Mouse (Mus musculus) cerebellum, postnatal 4 days (tissue): ENCODE data around the gene Hinfp.

ENCODE experiments used
- DNase-seq, 2 experiments: peaks; one replicate each; pipeline ENCODE4 v3.0.0; 2022; ENCODE audit warnings: low spot score in 2 of 2, mixed read lengths in 1 of 2

Gene Hinfp

GRCm38 (mm10) chr9:44259014-44259413 lies 46.5 kb downstream of the Hinfp start:
- DNase-seq, result no peak

DNA sequence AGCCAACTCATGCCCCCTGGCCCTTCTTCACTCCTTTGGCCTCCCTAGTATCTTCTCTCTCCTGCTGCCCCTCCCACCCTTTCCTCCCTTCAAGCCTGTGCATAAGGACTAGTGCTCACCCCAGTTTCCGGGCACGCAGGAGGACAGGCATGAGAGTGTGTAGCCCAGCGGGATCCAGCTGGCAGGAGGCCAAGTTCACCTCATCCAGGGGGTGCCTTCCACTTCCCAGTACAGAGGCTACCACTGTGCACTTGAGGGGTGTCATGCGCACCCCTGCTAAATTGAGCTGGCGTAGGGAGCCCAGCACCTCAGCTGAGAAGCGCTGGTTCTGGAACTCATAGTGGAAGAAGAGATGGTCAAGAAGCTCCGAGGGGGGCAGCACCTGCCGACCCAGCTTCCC lies 49.3 kb downstream of the Hinfp start:
- DNase-seq, result no peak

DNA sequence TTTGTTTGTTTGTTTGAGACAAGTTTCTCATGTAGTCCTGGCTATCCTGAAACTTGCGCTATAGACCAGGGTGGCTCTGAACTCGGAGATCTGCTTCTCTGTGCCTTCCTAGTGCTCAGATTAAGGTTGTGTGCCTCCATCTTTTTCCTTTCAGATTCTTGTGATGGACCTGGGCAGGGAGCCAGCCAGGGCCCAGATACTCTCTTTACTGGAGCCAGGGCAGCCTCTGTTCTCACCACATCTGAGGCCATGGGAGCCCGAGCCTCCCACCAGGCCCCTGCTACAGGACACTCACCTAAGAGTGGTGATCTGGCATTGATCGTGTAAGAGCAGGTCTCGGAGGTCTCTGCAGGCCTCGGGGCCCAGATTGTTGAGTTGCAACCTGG lies 50.3 kb downstream of the Hinfp start:
- peak in 1 of 2 experiments; percentile 19 for DNase-seq

GRCm38 (mm10) chr9:44254508-44255135 lies 50.8 kb downstream of the Hinfp start:
- no peak for DNase-seq

DNA sequence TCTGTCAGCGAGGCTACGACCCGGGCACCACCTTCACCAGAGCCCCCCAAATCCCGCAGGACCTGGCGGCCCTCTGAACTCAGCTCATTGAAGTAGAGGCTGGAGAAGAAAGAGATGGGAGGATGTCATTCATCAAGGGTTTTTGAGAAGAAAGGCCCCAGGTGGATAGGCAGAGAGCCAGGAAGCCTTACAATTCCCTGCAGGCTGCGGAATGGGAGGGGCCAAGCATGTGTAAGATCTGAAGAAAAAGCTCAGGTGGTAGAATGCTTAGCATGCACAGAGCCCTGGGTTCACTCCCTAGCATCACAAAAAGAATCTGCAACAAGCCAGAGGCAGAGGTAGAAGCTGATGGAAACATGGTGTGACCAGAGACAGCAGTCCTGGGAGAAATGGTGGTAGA lies 52.0 kb downstream of the Hinfp start:
- no peak for DNase-seq

DNA sequence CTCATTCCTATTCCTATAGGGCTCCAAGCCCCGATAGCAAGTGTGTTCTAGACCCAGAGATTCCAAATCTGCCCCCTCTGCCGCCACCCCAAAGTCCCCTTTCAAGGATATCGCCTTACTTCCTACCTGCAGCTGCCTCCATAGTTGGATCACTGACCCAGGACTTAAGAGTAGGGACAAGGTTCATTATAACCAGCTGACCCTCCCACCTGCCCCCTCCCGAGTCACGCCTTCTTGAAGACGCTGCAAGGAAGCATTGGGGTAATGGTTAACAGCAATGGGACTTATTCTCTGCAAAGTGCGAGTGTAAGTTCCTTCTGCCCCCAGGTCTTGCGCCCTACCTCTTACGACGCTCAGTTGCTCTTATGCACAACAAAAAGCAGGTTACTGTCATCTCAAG lies 54.2 kb downstream of the Hinfp start, which contains the start of gene Pdzd3:
Gene Pdzd3, minus strand, starts transcription at position 158 of the 400 bp plus-strand sequence.
- DNase-seq, result no peak

DNA sequence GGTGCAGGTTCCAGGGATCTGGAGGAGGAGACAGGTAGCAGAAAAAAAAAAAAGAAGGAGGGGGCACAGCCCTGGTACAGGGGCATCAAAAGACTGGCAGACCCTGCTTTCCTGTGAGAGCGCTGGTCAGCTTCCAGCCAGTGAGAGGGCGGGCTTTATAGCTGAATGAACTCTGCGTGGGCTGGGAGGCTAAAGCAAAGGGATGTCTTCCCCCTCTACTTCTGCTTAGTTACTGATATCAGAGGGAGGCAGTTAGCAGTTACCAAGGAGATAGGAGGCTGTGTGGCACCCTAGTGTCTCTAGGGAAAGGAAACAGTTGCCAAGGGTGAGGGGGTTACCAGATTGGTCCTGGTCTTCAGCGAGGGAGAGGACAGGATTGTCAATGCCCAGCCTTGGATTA lies 55.0 kb downstream of the Hinfp start:
- DNase-seq, result no peak

DNA sequence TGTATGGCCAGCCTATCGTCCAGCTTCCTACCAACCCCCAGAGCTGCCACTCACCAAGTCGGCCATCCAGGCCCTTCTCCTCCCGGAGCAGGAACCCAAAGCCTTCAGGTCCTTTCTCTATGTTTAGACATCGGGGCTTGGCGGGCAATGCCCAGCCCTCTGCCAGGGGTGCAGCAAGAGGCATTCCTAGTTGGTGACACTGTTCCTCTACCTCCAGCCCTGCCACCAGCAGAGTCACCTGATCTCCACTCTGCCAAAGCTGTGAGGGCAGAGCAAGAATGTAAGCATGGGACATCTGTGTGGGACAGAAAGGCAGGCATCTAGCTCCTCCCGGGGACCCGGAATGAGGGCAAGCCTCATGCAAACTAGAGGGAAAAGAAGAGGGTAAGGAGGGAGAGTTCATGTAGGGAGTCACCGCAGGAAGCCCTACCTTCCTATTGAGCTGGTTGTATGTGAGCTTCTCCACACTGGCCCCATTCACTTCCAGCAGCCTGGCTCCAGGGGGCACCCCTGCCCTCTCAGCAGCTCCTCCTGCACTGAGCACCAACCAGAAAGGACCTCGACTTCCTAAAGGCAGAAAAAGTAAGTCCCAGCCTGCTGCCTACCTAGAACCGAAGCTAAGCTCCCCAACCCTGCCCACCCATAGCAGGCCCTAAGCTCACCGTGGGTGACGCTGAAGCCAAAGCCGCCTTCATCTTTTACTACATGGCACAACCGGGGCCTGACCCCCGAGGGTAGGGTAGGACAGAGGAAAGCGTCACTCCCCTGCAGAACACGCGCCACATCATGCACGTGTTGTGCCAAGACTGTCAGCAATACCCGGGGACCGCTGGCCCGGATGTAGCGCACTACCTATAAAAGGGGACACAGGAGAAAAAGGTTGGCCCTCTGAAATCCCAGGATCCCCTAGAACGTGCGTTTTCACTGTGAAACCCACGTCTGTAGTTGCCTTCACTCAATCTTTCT lies 56.0 kb downstream of the Hinfp start:
- DNase-seq, result peak in 1 of 2 experiments; percentile 44

- no peak for DNase-seq
These were observed 57.6 kb downstream of the Hinfp start for GRCm38 (mm10) chr9:44247907-44248306.

- no peak for DNase-seq
These were observed 61.9 kb downstream of the Hinfp start for GRCm38 (mm10) chr9:44243621-44244020.
